Mouse (Mus musculus) MEL (cell line): ENCODE data around the gene Cacng5. TPM values are rescaled to one million over a fixed set of nuclear protein-coding genes. Genes with fewer than 3 reads are reported as not detected.

ENCODE experiments used
- DNase-seq: peaks from one replicate; pipeline ENCODE4 v3.0.0; 2011; ENCODE audit warnings: low read depth, low spot score
- H3K27ac ChIP-seq: 2 replicates; pipeline ENCODE4 v1.5.1; 2012; ENCODE audit warnings: low read depth, mild to moderate bottlenecking, control low read depth, low read length, moderate library complexity; ENCODE audit not compliant: control insufficient read depth
- H3K27me3 ChIP-seq, 2 experiments: fragments of 150-350 bp in 1 of 2; sonication (generic) in 1 of 2; 2 replicates each; pipeline ENCODE4 v1.6.1; 2012; ENCODE audit warnings: low read length in 2 of 2, mild to moderate bottlenecking in 2 of 2, improper control_type of control experiment in 1 of 2, moderate library complexity in 1 of 2; ENCODE audit not compliant: insufficient read depth in 2 of 2, control insufficient read depth in 1 of 2
- H3K36me3 ChIP-seq, 2 experiments: 2 replicates each; pipeline ENCODE4 v1.6.1; 2012 to 2014; ENCODE audit warnings: low read length in 2 of 2, improper control_type of control experiment in 1 of 2, inconsistent platforms in 1 of 2, mild to moderate bottlenecking in 1 of 2; ENCODE audit not compliant: insufficient read depth in 2 of 2, control insufficient read depth in 1 of 2
- H3K4me1 ChIP-seq, 2 experiments: fragments of 150-350 bp in 1 of 2; sonication (generic) in 1 of 2; 2 replicates each; pipeline ENCODE4 v1.6.1; 2012; ENCODE audit warnings: low read length in 2 of 2, improper control_type of control experiment in 1 of 2, mild to moderate bottlenecking in 1 of 2; ENCODE audit not compliant: insufficient read depth in 2 of 2, control insufficient read depth in 1 of 2
- H3K4me3 ChIP-seq, 2 experiments: fragments of 150-350 bp in 1 of 2; sonication (generic) in 1 of 2; 2 replicates each; pipeline ENCODE4 v1.5.1; 2012; ENCODE audit warnings: low read depth in 2 of 2, low read length in 2 of 2, mild to moderate bottlenecking in 2 of 2, moderate library complexity in 2 of 2, control low read depth in 1 of 2, improper control_type of control experiment in 1 of 2; ENCODE audit not compliant: control insufficient read depth in 1 of 2, insufficient read depth in 1 of 2
- H3K79me2 ChIP-seq: 2 replicates; pipeline ENCODE4 v1.6.1; 2012; ENCODE audit warnings: mild to moderate bottlenecking, low read length, moderate library complexity; ENCODE audit not compliant: control insufficient read depth, poor library complexity, insufficient read depth
- H3K9ac ChIP-seq: 2 replicates; pipeline ENCODE4 v1.6.1; 2012; ENCODE audit warnings: low read depth, mild to moderate bottlenecking, control low read depth, low read length, moderate library complexity; ENCODE audit not compliant: control insufficient read depth, poor library complexity, severe bottlenecking
- H3K9me3 ChIP-seq: fragments of 150-350 bp; sonication (generic); replicated peaks from 2 replicates; pipeline ENCODE4 v1.6.1; 2012; ENCODE audit warnings: mild to moderate bottlenecking, low read length, improper control_type of control experiment, moderate library complexity; ENCODE audit not compliant: insufficient read depth
- CHD1 ChIP-seq: IDR thresholded peaks from 2 replicates; pipeline ENCODE4 v1.6.1; 2012; ENCODE audit warnings: low read depth, mild to moderate bottlenecking, inconsistent platforms, low read length, improper control_type of control experiment
- CTCF ChIP-seq, 3 experiments: IDR thresholded peaks in 2 of 3; conservative IDR thresholded peaks in 1 of 3; 2 replicates each; pipeline ENCODE4 v1.5.1; 2011 to 2012; ENCODE audit warnings: low read length in 3 of 3, low read depth in 2 of 3, mild to moderate bottlenecking in 2 of 3, improper control_type of control experiment in 1 of 3, inconsistent platforms in 1 of 3, mixed read lengths in 1 of 3, moderate library complexity in 1 of 3; ENCODE audit not compliant: control insufficient read depth in 1 of 3, insufficient read depth in 1 of 3, poor library complexity in 1 of 3, severe bottlenecking in 1 of 3
- E2F4 ChIP-seq: IDR thresholded peaks from 2 replicates; pipeline ENCODE4 v1.6.1; 2011; ENCODE audit warnings: low read depth, low read length, improper control_type of control experiment, borderline replicate concordance
- EP300 ChIP-seq, 2 experiments: IDR thresholded peaks; 2 replicates each; pipeline ENCODE4 v1.6.1; 2011; ENCODE audit warnings: improper control_type of control experiment in 2 of 2, low read length in 2 of 2, low read depth in 1 of 2, mild to moderate bottlenecking in 1 of 2
- ETS1 ChIP-seq: IDR thresholded peaks from 2 replicates; pipeline ENCODE4 v1.6.1; 2012; ENCODE audit warnings: low read depth, mild to moderate bottlenecking, inconsistent platforms, low read length, improper control_type of control experiment, moderate library complexity
- JUND ChIP-seq: IDR thresholded peaks from 2 replicates; pipeline ENCODE4 v1.6.1; 2011; ENCODE audit warnings: low read depth, mild to moderate bottlenecking, improper control_type of control experiment, low read length
- KAT2A ChIP-seq: conservative IDR thresholded peaks from 2 replicates; pipeline ENCODE4 v1.6.1; 2012; ENCODE audit warnings: low read depth, low read length, improper control_type of control experiment, inconsistent platforms
- MAFK ChIP-seq: IDR thresholded peaks from 2 replicates; pipeline ENCODE4 v1.6.1; 2011; ENCODE audit warnings: low read depth, mild to moderate bottlenecking, low read length, improper control_type of control experiment, borderline replicate concordance
- MAX ChIP-seq: IDR thresholded peaks from 2 replicates; pipeline ENCODE4 v1.6.1; 2011; ENCODE audit warnings: low read length, improper control_type of control experiment
- MAZ ChIP-seq: IDR thresholded peaks from 2 replicates; pipeline ENCODE4 v1.6.1; 2012; ENCODE audit warnings: low read depth, mild to moderate bottlenecking, inconsistent platforms, low read length, improper control_type of control experiment
- MEF2A ChIP-seq: IDR thresholded peaks from 2 replicates; pipeline ENCODE4 v1.6.1; 2014; ENCODE audit warnings: low read depth, mild to moderate bottlenecking, inconsistent platforms, low read length, improper control_type of control experiment; ENCODE audit not compliant: poor library complexity, insufficient replicate concordance, severe bottlenecking; ENCODE audit errors: extremely low read depth
- MXI1 ChIP-seq: IDR thresholded peaks from 2 replicates; pipeline ENCODE4 v1.6.1; 2011; ENCODE audit warnings: mild to moderate bottlenecking, low read depth, low read length, improper control_type of control experiment
- RAD21 ChIP-seq: IDR thresholded peaks from 2 replicates; pipeline ENCODE4 v1.6.1; 2011; ENCODE audit warnings: mild to moderate bottlenecking, low read depth, low read length, improper control_type of control experiment
- RCOR1 ChIP-seq: IDR thresholded peaks from 2 replicates; pipeline ENCODE4 v1.6.1; 2012; ENCODE audit warnings: low read depth, mild to moderate bottlenecking, inconsistent platforms, low read length, improper control_type of control experiment
- SIN3A ChIP-seq: IDR thresholded peaks from 2 replicates; pipeline ENCODE4 v1.6.1; 2012; ENCODE audit warnings: low read length, improper control_type of control experiment, inconsistent platforms
- SMC3 ChIP-seq: IDR thresholded peaks from 2 replicates; pipeline ENCODE4 v1.6.1; 2011; ENCODE audit warnings: low read depth, low read length, improper control_type of control experiment
- TCF12 ChIP-seq: IDR thresholded peaks from 2 replicates; pipeline ENCODE4 v1.6.1; 2014; ENCODE audit warnings: low read depth, mild to moderate bottlenecking, inconsistent platforms, low read length, improper control_type of control experiment, moderate library complexity
- UBTF ChIP-seq: IDR thresholded peaks from 2 replicates; pipeline ENCODE4 v1.6.1; 2012; ENCODE audit warnings: low read depth, mild to moderate bottlenecking, inconsistent platforms, low read length, improper control_type of control experiment, moderate library complexity, borderline replicate concordance; ENCODE audit not compliant: insufficient read depth
- USF1 ChIP-seq: IDR thresholded peaks from 2 replicates; pipeline ENCODE4 v1.6.1; 2014; ENCODE audit warnings: low read depth, mild to moderate bottlenecking, inconsistent platforms, low read length, improper control_type of control experiment, moderate library complexity
- ZC3H11A ChIP-seq: IDR thresholded peaks from 2 replicates; pipeline ENCODE4 v1.6.1; 2012; ENCODE audit warnings: low read depth, mild to moderate bottlenecking, inconsistent platforms, low read length, improper control_type of control experiment
- ZKSCAN1 ChIP-seq: IDR thresholded peaks from 2 replicates; pipeline ENCODE4 v1.6.1; 2012; ENCODE audit warnings: low read depth, mild to moderate bottlenecking, inconsistent platforms, low read length, improper control_type of control experiment, moderate library complexity
- ZNF384 ChIP-seq: IDR thresholded peaks from 2 replicates; pipeline ENCODE4 v1.6.1; 2012; ENCODE audit warnings: low read depth, mild to moderate bottlenecking, inconsistent platforms, low read length, improper control_type of control experiment
- polyA plus RNA-seq, 2 experiments: library from polyadenylated mRNA; stranded (reverse) in 1 of 2; unstranded in 1 of 2; fragments of >175 nt in 1 of 2; fragments of >200 nt in 1 of 2; gene quantifications; 2 replicates each; pipeline versions ENCODE4 v1.2.1 to v1.2.4; 2012; ENCODE audit warnings: low replicate concordance in 2 of 2, low read depth in 1 of 2; ENCODE audit not compliant: insufficient read length in 2 of 2, insufficient read depth in 1 of 2, missing spikeins in 1 of 2
- total RNA-seq: library from RNA; depleted of rRNA; stranded (reverse); fragments of 300-350 nt; gene quantifications from 2 replicates; pipeline ENCODE4 v1.2.3, GENCODE M21; 2012

The Cacng5 gene
- total and polyA plus RNA-seq, 3 experiments: not detected

- H3K27ac ChIP-seq: no peak overlapping the region
- no peaks in the 10 kb centered on the region for H3K9me3 ChIP-seq
- H3K4me1 ChIP-seq: no peaks in the 10 kb centered on the region
- no peaks in the 10 kb centered on the region for H3K79me2 ChIP-seq
- TF ChIP-seq RAD21 (peak; percentile 19; the same call in 1 of the 2 replicates), SMC3 (peak; percentile 41), CTCF (IDR thresholded peaks at IDR 0.05 in 2 of 3, conservative IDR thresholded peaks at IDR 0.05 in 1 of 3; ENCODE audit: control insufficient read depth in 1 of 3, insufficient read depth in 1 of 3, low read depth in 2 of 3, low read length in 3 of 3, poor library complexity in 1 of 3, severe bottlenecking in 1 of 3) (peak in 2 of 3 experiments; percentile 44 to 57; a peak in 4 of 6 replicates), UBTF (no peak), RCOR1 (no peak), ZC3H11A (0 out of 2 replicates have a peak, but pooled peaks have one; percentile 6), ZKSCAN1 (no peak)
- H3K4me3 ChIP-seq: no peak overlapping the region
- no peaks in the 10 kb centered on the region for H3K36me3 ChIP-seq
- DNase-seq: peak; percentile 36
- no peaks in the 10 kb centered on the region; a peak in 1 of 4 replicates for H3K27me3 ChIP-seq
- H3K9ac ChIP-seq: no peak overlapping the region
These were observed 23.5 kb downstream of the Cacng5 start for GRCm38 (mm10) chr11:107891377-107891776.

GRCm38 (mm10) chr11:107887342-107887741 lies 27.5 kb downstream of the Cacng5 start:
- H3K27ac ChIP-seq: no peak overlapping the region
- no peaks in the 10 kb centered on the region; a peak in 2 of 4 replicates for H3K27me3 ChIP-seq
- no peak overlapping the region for H3K9ac ChIP-seq
- H3K79me2 ChIP-seq: no peaks in the 10 kb centered on the region
- no peak for DNase-seq
- no peaks in the 10 kb centered on the region for H3K9me3 ChIP-seq
- TF ChIP-seq SIN3A (no peak), E2F4 (no peak), ZC3H11A (no peak), CHD1 (no peak), UBTF (no peak), MXI1 (no peak), KAT2A (no peak), JUND (no peak), USF1 (no peak), ZNF384 (no peak), SMC3 (no peak), MEF2A (no peak), MAX (no peak), TCF12 (no peak), CTCF (IDR thresholded peaks at IDR 0.05 in 2 of 3, conservative IDR thresholded peaks at IDR 0.05 in 1 of 3; ENCODE audit: control insufficient read depth in 1 of 3, insufficient read depth in 1 of 3, low read depth in 2 of 3, low read length in 3 of 3, poor library complexity in 1 of 3, severe bottlenecking in 1 of 3) (no peak), RAD21 (no peak), EP300 (IDR thresholded peaks at IDR 0.05; ENCODE audit: low read depth in 1 of 2, low read length in 2 of 2) (no peak), ETS1 (no peak), MAFK (no peak), MAZ (no peak)
- no peaks in the 10 kb centered on the region for H3K4me1 ChIP-seq
- H3K4me3 ChIP-seq: no peak overlapping the region
- no peaks in the 10 kb centered on the region for H3K36me3 ChIP-seq
